Mouse (Mus musculus) heart, postnatal 0 days (tissue): ENCODE results near the gene Jmjd6. TPM values are rescaled to one million over a fixed set of nuclear protein-coding genes. Genes with fewer than 3 reads are reported as not detected.
A peak's percentile ranks its signal among the peaks of the same experiment; 100 is the strongest.

Experiments
- ATAC-seq: fragments of 200-750 bp; cut with Nextera tagmentation; 2 replicates; pipeline ENCODE4 v1.8.0; 2017; ENCODE audit warnings: low read depth, moderate number of reproducible peaks, moderate library complexity; ENCODE audit not compliant: insufficient read depth
- DNase-seq: peaks from one replicate; pipeline ENCODE4 v3.0.0-alpha.2; 2016; ENCODE audit warnings: low spot score
- H3K27ac ChIP-seq: fragments of 300-500 bp; sonication (generic); 2 replicates; pipeline ENCODE4 v1.5.1; 2014; ENCODE audit warnings: low read depth, mild to moderate bottlenecking
- H3K27me3 ChIP-seq: fragments of 300-500 bp; sonication (generic); 2 replicates; pipeline ENCODE4 v1.6.1; 2014; ENCODE audit warnings: low read length, mixed read lengths; ENCODE audit not compliant: control insufficient read depth, insufficient read depth
- H3K36me3 ChIP-seq: fragments of 300-500 bp; sonication (generic); replicated peaks from 2 replicates; pipeline ENCODE4 v1.6.1; 2014; ENCODE audit warnings: low read length, mixed read lengths; ENCODE audit not compliant: control insufficient read depth, insufficient read depth
- H3K4me1 ChIP-seq: fragments of 300-500 bp; sonication (generic); 2 replicates; pipeline ENCODE4 v1.6.1; 2014; ENCODE audit warnings: antibody characterized with exemption; ENCODE audit not compliant: control insufficient read depth, insufficient read depth
- H3K4me2 ChIP-seq: fragments of 300-500 bp; sonication (generic); 2 replicates; pipeline ENCODE4 v1.6.1; 2014; ENCODE audit warnings: low read depth, mild to moderate bottlenecking, low read length, moderate library complexity
- H3K4me3 ChIP-seq: fragments of 300-500 bp; sonication (generic); 2 replicates; pipeline ENCODE4 v1.5.1; 2014; ENCODE audit warnings: low read depth, low read length
- H3K9ac ChIP-seq: fragments of 300-500 bp; sonication (generic); replicated peaks from 2 replicates; pipeline ENCODE4 v1.6.1; 2014; ENCODE audit warnings: low read depth, low read length, mixed read lengths
- H3K9me3 ChIP-seq: fragments of 300-500 bp; sonication (generic); replicated peaks from 2 replicates; pipeline ENCODE4 v1.6.1; 2016; ENCODE audit warnings: low read length; ENCODE audit not compliant: control insufficient read depth
- CTCF ChIP-seq: IDR thresholded peaks from 2 replicates; pipeline ENCODE4 v1.5.1; 2016; ENCODE audit warnings: antibody characterized with exemption, control low read depth, low read depth
- EP300 ChIP-seq: IDR thresholded peaks from 2 replicates; pipeline ENCODE4 v1.6.1; 2016; ENCODE audit warnings: antibody characterized with exemption, low read depth
- WGBS: fragments of 180-500 bp; shearing (Covaris S2); extraction: QIAGEN DNeasy Blood & Tissue Kit; methylation state at CpG from one replicate; pipeline ENCODE4 v1.1.7; 2014; 5-methylcytosine and 5-hydroxymethylcytosine counted together
- polyA plus RNA-seq: library from polyadenylated mRNA; unstranded; fragments of >200 nt; fragmentation: Nextera tagmentation; extraction: Ambion mirVana; gene quantifications from 2 replicates; pipeline ENCODE4 v1.2.1, GENCODE M21; 2015
- total RNA-seq: library from RNA; depleted of rRNA; stranded (reverse); fragments of >200 nt; gene quantifications from 2 replicates; pipeline ENCODE4 v1.2.3, GENCODE M21; 2014; ENCODE audit warnings: low replicate concordance

The Jmjd6 gene
- total and polyA plus RNA-seq, 2 experiments from 2014 or later: 24.8 to 43.1 TPM

DNA sequence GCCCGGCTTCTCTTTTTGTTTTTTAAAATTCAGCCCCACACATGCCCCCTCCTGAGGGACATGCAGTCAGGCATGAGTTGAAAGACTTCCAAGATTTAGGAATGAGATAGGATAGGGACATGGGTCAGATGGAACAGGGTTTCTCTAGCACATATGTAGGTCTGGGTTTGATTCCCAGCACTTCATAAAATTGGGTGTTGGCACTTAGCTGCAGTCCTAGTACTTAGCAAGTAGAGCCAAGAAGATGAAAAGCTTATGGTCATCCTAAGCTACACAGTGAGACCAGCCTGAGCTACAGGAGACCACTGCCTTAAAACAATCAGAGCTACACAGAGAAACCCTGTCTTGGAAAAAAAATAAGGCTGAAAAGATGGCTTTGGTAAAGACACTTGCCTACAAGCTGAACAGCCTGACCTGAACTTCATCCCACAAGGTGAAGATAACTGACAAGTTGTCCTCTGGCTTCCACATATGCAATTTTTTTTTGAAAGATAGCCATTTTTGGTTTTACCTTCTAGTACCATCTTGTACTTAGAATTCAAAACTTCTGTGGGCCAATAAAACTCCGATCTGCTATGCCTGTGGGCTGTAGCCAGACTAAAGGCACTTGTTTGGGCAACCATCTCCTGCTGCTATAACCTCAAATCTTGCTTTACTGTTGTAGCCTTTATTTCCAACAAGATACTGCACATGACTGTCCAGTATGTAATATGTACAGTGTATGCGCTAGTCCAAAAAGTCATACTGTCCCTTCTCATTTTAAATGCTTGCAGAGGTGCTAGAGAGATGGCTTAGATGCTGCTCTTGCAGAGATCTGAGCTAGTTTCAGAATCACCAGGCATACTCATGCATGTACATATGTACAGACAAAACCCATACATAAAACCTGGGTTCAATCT is 4.2 kb upstream of the Jmjd6 start:
- TF ChIP-seq EP300 (no peak), CTCF (no peak)
- Histone ChIP-seq H3K4me1 (peaks cover 9% of the 10 kb centered on the region), H3K4me3 (no peak overlapping the region), H3K27ac (no peak overlapping the region), H3K4me2 (no peak overlapping the region), H3K9me3 (no peaks in the 10 kb centered on the region), H3K9ac (0 out of 2 replicates have a peak overlapping the region, but pooled peaks have one; percentile 19), H3K27me3 (no peaks in the 10 kb centered on the region), H3K36me3 (peaks cover 50% of the 10 kb centered on the region)
- 90% methylated on average over 3 of the region's 3 CpGs for WGBS
- ATAC-seq: no peak
- no peak for DNase-seq

DNA sequence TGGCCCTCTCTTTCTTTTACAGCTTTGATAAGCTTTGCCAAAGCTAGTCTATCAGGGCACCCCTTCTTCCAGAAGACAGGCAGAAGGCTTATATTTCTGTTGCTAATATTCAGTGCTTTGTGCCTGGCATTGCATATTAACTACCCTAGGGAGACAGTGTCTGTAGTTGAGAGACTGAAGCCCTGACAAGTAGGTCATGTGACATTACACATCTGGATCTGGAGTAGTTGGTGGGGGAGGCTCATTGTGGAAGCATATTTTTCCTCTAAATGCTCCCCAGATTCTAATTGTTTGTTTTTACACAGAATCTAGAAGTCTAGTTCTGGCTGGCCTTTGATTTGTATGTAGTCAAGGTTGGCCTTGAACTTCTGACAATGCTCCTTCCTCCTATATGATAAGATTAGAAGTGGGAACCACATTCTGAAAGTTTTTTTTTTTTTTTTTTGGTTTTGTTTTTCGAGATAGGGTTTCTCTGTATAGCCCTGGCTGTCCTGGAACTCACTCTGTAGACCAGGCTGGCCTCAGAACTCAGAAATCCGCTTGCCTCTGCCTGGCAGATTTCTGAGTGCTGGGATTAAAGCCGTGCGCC is 3.4 kb upstream of the Jmjd6 start:
- Histone ChIP-seq H3K4me2 (no peak overlapping the region), H3K36me3 (peaks cover 48% of the 10 kb centered on the region), H3K27me3 (no peaks in the 10 kb centered on the region), H3K9ac (no peak overlapping the region), H3K4me3 (no peak overlapping the region), H3K27ac (no peak overlapping the region), H3K9me3 (no peaks in the 10 kb centered on the region), H3K4me1 (peaks cover 11% of the 10 kb centered on the region)
- WGBS: 85% methylated on average over 4 of the region's 4 CpGs
- TF ChIP-seq CTCF (no peak), EP300 (no peak)
- no peak for DNase-seq
- no peak for ATAC-seq

DNA sequence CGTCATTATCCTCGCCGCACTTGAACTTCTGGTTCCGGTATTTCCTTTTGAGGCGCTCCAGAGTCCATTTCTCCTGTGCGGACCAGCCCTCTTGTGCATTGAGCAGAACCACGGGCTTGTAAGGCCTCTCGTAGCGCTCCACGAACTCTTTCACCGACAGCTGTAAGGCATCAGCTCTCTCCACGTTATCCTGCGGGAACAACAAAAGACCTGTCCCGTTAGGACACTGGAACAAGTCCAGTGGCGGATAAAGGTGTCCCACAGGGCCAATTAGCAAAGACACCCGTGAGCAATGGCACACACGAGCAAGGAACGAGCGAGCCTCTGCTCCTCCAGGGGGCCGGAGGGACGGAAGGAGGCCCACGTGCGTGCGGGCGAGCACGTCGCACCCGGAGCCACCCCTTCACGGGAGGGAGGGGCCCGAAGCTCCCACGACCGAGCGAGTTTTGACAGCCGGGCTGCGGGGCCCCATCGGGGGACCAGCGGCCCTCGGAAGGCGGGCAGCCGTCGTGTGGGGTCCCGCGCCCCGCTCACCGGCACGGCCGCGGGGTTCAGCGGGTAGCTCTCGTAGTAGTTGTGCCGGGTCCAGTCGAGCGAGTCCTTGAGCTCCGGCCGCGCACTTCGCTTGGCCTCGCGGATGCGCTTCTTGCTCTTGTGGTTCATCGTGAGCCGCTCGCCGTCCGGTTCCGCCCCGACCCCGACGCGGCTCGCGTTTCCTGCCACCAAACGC is 553 bp downstream of the Jmjd6 start:
- Histone ChIP-seq H3K9me3 (no peaks in the 10 kb centered on the region), H3K4me2 (peak overlapping the region; percentile 85), H3K4me1 (peaks cover 24% of the 10 kb centered on the region), H3K4me3 (peak overlapping the region; percentile 77), H3K9ac (peak overlapping the region; percentile 90), H3K27me3 (no peaks in the 10 kb centered on the region), H3K36me3 (peaks cover 48% of the 10 kb centered on the region), H3K27ac (peak overlapping the region; percentile 97)
- TF ChIP-seq CTCF: no peak
- TF ChIP-seq EP300: no peak
- peak; percentile 62 for DNase-seq
- ATAC-seq: peak; percentile 42
- WGBS: under 1% methylated on average over 73 of the region's 73 CpGs

- Histone ChIP-seq H3K36me3 (peaks cover 55% of the 10 kb centered on the region), H3K4me1 (peaks cover 24% of the 10 kb centered on the region), H3K27me3 (no peaks in the 10 kb centered on the region), H3K9me3 (no peaks in the 10 kb centered on the region), H3K9ac (no peak overlapping the region), H3K4me2 (peak overlapping the region; percentile 85), H3K27ac (no peak overlapping the region), H3K4me3 (no peak overlapping the region)
- 71% methylated on average over 4 of the region's 4 CpGs for WGBS
- DNase-seq: no peak
- ATAC-seq: no peak
- TF ChIP-seq CTCF (no peak), EP300 (no peak)
These were observed 2.5 kb downstream of the Jmjd6 start for GRCm38 (mm10) chr11:116840748-116841147.

DNA sequence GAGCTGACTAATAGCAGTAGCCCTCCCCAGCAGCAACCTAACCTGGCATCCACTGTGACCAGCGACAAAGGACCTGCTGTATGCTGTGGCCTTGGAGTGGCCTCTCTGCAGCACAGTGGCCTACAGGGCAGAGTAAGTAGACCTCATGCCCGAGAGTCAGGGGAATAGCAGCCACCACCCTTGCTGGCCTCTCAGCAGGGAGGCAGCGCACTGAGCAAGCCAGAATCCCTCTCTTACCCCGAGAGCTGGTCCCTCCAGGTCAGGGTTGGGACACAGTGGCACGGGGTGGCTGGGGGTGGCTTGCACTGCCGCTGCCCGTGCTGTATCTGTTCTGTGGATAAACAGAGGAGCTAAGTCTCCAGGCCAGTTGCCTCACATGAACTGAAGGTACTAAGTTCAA is 3.6 kb downstream of the Jmjd6 start:
- H3K9ac ChIP-seq: no peak overlapping the region

More for the DNA sequence above, 3.6 kb downstream of the Jmjd6 start:
- no peak for ATAC-seq
- 60% methylated on average over 7 of the region's 7 CpGs for WGBS
- Histone ChIP-seq H3K27ac (0 out of 2 replicates have a peak overlapping the region, but pooled peaks have one; percentile 23), H3K27me3 (no peaks in the 10 kb centered on the region), H3K9me3 (no peaks in the 10 kb centered on the region), H3K4me2 (no peak overlapping the region), H3K4me3 (no peak overlapping the region), H3K4me1 (peaks cover 24% of the 10 kb centered on the region), H3K36me3 (peaks cover 66% of the 10 kb centered on the region)
- TF ChIP-seq EP300 (no peak), CTCF (no peak)
- no peak for DNase-seq
